Mouse (Mus musculus) urinary bladder, postnatal 10 days (tissue): ENCODE data around the gene Metap2.

Source experiments
- DNase-seq: peaks from one replicate; pipeline ENCODE4 v3.0.0; 2022; ENCODE audit warnings: low spot score

The Metap2 gene

GRCm38 (mm10) chr10:93909811-93910446 is 13.0 kb upstream of the Metap2 start:
- no peak for DNase-seq

DNA sequence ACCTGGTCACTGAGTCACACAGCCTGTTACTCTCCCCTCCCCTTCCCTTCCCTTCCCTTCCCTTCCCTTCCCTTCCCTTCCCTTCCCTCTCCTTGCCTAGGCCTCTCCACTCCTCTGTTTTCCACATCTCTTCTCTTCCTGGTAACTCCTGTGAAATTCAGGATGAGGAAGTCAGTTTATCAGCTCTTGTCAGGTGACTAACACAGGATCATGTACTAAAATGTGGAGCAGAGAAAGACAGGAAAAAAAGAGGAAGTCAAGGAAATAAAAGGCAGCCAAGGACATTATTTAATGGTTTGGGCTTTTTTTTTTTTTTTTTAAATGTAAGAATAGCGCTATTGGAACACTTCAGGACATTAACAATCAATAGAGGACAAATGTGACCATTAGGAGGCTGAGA is 12.1 kb upstream of the Metap2 start:
- DNase-seq, result no peak

DNA sequence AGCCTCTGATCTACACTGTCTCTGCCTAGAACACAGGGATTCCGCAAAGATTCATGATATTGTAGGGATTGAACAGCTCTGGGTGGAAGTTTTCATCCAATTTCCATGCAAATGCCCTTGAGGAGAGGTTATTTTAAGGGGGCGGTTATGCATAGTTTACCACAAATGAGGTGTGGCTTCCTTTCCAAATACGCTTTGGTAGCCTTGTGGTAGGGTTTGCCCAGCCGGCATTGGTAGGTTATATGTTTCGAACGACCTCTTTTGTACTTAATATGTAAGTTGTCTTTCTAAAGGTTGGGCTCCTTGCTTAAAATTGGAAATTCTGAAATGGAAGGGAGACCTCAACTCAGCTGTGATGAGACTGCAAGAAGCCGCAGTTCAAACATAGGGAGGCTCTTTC is 11.6 kb upstream of the Metap2 start:
- DNase-seq, result no peak

GRCm38 (mm10) chr10:93907376-93907775 is 10.5 kb upstream of the Metap2 start:
- DNase-seq, result no peak

DNA sequence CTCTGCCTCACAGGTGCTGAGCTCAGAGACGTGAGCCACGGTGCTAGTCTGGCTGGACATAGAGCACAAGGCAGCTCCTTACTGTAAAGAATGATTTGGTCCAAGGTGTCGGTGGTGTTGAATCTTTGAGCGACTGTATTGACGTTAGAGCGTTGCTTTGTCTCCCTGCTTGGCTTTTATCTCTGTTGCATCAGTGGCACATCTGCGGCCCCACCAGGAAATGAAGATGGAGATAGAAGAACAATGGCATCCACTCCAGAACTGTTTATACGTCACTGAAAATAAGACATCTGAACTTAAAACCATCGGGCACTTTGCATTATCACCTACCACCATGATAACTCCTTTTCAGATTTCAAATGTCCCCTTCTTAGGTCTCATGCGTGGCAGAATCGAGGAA is 3.0 kb upstream of the Metap2 start:
- DNase-seq, result no peak

DNA sequence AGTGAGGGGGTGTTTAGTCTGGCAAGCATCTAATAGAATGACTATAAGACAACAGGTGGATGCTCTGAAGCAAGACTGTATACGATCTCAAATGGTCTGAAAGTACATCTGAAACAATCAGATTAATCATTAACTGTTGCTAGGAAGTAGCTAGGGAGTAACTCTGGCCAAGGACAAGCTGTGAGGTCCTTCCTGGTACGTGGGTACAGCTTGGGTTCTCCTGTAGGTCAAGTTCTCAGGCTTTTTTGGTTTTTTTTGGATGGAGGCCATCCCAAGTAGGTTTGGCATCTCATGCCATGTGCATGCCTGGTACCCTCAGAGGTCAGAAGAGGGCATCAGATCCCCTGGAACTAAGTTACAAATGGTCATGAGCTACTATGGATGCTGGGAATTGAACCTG is 2.4 kb upstream of the Metap2 start:
- no peak for DNase-seq

DNA sequence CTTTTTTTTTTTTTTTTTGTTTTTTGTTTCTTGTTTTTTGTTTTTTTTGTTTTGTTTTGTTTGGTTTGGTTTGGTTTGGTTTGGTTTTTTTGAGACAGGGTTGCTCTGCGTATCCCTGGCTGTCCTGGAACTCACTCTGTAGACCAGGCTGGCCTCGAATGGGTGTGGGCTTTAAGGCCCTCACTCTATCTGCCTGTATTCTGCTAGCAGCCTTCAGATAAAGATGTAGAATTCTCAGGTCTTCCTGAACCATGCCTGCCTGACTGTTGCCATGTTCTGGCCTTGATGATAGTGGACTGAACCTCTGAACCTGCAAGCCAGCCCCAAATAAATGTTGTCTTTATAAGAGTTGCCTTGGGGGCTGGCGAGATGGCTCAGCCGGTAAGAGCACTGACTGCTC is 4.3 kb downstream of the Metap2 start:
- no peak for DNase-seq

- DNase-seq, result no peak
Observed at GRCm38 (mm10) chr10:93891031-93891430, 5.9 kb downstream of the Metap2 start.

DNA sequence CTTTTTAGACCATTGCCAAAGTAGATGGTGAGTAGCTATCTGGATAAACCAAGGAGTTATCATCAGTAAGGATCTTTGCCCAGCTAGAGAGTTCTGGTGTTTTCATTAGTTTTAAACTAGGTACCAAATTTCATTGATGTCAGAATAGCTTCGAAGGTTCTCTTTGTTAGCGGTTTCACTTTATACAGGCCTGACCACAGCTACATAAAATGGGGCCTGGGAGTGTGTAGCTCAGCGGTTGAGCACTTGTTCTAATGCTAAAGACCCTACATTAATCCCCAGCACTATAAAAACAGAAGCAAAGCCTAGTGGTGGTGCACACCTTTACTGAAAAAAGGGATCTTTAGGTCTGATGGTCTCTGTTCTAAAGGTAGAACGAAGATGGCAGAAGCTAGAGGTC is 6.3 kb downstream of the Metap2 start:
- DNase-seq, result no peak

DNA sequence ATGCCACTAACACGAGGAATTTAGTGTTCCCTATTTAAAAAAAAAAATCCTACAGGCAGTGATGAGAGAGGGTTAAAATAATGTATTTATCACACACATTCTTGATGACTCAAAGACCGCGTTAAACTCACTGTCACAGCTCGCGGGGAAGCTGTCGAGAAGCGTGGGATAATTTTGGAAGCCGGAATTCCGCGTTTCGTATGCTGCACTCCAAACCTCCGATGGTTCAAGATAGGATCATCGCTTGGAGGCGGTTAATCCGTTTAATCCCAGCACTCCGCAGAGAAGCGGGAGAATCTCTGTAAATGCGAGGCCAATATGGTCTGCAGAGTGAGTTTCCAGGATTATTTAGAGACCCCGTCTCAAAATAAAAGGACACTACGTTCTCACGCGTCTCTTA is 6.9 kb downstream of the Metap2 start:
- DNase-seq, result no peak

DNA sequence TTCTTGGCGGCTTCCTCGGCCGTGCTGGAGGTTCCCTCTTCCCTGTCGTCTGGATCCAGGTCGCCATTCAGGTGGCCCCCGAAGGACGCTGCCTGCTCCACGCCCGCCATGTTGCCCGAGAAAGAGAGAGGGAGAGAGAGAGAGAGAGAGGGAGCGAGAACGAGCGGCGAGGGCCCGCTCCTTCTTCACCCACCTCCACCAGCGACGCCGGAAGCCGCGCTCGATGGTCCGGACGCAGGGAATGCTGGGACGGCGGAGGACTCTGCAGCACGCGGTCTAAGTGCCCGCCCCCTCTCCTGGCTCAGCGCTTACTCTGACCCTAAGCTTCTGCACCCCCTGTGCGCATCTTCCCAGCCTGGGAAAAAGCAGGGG is 7.3 kb downstream of the Metap2 start:
- DNase-seq, result peak; percentile 63

DNA sequence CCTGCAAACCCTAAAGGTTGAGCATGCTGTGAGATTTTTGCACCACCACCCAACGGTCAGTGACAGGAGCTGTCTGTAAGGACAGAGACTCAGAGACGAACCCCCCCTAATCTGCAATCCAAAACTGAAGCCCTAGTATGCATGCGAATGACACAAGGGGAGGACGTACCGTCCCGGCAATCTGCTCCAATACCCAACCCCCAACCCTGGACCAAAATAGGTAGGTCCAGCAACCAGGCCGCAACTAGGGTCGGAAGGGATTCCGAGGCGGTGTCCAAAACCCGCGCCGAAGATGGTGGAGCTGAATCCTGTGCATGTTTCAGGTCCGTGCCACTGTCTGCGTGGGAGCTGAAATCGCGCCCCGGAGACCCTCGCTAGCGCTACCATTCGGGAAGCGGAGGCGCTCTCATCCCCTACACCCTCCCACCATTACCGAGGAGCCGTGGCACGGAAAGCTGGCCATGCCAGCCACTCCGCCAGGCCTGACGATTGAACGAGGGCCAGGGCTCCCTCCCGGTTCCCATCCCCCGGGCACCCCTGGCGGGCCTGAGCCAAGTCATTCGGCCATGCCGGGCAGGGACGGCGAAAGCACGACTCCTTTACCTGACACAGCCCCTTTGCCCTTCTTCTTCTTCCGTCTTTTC is 7.8 kb downstream of the Metap2 start:
- peak; percentile 19 for DNase-seq

DNA sequence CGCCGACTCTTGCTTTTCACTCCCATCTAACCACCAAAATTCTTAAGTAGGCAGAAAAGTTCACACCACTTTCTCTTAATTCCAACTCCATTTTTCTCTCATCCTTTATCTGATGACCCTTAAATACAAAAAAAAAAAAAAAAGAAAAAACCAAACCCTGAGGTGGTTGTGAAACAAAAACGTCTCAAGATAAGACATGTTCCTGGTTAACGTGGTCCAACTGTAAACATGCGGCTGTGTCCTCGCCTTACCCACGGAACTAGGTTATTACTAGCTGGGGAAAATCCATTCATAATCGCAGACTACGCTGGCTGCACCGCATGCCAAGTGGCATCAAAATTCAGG is 8.3 kb downstream of the Metap2 start:
- DNase-seq, result no peak

DNA sequence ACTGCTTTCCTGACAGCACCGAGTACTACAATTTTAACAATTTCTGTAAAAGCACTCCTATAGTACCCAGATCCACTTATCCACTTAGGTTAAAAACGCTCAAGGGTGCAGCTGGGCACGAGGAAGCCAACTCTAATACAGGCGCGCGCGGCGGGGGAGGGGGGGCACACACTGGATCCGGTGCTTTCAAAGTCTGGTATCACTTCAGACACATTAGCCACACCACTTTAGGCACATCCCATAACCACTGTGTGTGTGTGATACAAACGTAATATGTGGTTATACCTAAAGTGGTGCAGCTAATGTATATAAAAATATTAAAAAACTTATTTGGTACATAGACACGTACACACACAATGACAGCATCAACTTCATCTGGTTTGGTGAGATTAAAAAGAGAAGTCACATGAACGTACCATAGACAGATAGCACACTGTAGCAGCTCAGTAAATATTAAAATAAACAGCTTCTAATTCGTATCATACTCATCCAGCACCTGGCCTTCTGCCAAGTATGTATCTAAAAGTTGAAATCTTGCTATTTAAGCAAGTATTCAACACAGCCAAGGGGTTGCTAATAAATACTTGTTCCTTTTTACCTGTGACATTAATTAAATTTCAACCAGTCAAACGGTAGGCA is 10.9 kb downstream of the Metap2 start:
- no peak for DNase-seq

DNA sequence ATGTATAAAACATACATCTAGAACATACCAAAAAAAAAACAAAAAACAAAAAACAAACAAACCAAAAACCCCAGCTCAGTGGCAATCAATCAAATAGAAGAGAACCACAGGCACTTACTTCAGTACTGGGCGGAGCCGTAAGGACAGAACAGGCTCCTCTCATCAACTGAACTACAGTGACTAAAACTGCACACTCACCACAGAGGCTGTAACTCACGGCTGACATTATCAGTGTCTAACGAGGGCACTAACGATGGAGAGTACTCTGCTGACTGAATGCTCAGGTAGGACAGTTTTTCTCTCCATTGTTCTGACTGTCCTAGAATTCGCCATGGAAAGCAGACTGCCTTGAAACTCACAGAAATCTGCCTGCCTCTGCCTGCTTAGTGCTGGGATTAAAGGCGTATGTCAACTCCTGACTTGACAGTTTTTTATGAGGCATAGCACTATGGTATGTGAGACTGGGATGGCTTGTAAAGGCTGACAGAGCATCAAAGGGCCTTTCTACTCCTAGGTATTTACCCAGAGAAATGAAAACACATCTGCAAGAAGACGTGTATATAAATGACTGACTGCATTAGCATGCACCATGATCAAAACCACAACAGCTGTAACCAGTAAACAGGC is 14.0 kb downstream of the Metap2 start:
- no peak for DNase-seq

DNA sequence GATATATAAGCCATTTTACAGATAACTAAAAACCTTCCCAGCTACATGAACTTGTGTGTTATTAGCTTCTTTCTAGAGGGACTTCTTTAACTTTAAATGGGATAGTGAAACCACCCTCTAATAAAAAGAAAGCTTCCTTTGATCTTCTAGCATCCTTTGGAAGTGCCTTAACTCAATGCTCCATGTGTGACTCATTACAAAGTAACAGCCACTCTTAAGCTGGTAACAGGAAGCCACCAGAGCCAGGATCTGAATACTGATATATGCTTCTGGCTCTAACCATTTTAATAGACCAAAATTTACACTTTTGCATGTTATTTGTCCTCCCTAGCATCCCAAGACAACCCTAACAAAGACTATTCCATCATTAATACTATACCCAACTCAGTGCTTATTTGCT is 15.0 kb downstream of the Metap2 start:
- no peak for DNase-seq

DNA sequence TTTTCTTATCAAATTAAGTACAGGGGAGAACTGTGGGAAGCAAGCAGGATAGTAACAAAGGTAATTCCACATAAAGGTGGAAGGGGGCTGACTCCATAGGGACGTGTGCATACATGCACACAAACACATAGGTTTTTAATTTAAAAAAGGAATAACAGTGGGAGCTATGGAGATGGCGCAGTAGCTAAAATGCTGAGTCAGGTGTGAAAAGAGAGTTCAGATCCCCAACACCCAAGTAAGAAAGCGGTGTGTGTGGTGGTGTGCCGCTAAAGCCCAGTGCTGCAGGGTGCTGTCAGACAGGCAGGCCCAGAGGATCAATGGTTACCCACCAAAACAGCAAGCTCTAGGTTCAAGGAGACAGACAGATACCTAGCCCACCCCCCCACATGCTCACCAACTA is 18.2 kb downstream of the Metap2 start:
- DNase-seq, result no peak

DNA sequence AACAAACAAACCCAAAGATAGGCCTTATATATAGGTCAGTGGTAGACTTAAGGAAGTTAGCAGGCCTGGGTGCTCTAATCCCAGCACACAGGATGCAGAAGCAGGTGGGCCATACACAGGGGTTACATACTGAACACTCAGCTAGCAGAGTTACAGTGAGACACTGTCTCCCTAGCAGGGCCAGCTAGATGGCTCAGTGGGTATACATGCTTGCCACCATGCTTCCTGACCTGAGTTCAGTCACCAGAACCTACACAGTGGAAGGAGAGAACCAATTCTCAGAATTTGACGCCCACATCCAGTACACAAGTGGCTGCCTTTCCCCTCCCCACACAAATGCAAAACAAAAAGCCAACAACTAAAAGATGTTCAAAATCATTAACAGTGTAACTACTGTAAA is 20.1 kb downstream of the Metap2 start:
- DNase-seq, result no peak

- no peak for DNase-seq
Observed at GRCm38 (mm10) chr10:93868886-93869285, 28.0 kb downstream of the Metap2 start.

DNA sequence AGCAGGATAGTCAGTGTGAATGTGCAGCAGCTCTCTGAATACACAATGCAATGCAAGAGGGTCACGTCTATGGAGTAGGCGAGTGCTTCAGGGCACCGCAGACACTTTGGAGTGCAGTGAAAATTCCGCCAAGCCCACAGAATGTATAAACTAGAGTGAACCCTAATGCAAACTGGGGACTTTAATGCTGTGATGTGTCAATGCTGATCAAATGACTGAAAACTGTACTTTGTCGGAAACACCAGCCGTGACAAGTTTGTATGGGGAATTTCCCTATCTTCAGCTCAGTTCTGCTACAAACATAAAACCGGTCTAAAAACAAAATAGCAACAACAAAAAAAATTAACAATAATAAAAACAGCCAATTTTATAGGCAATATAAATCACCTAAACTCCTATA is 28.5 kb downstream of the Metap2 start:
- no peak for DNase-seq

GRCm38 (mm10) chr10:93856095-93856494 is 40.8 kb downstream of the Metap2 start:
- DNase-seq, result no peak

- DNase-seq, result no peak
Observed at GRCm38 (mm10) chr10:93855126-93855525, 41.8 kb downstream of the Metap2 start.

DNA sequence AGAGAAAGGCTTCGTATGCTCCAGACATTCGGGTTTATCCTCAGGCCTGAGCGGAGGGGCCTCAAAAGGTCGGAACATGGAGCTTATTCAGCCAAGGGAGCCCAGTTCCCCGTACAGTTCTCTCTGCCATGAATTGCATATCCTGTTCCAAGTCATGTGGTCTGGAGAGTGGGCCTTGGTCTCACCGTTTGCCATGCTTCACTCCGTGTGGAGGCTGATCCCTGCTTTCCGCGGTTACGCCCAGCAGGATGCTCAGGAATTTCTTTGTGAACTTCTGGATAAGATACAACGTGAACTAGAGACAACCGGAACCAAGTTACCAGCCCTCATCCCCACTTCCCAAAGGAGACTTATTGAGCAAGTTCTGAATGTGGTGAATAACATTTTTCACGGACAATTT is 50.2 kb downstream of the Metap2 start:
- no peak for DNase-seq
